20 mouse cellular contexts compared by ENCODE assay signal in the genomic region with DNA sequence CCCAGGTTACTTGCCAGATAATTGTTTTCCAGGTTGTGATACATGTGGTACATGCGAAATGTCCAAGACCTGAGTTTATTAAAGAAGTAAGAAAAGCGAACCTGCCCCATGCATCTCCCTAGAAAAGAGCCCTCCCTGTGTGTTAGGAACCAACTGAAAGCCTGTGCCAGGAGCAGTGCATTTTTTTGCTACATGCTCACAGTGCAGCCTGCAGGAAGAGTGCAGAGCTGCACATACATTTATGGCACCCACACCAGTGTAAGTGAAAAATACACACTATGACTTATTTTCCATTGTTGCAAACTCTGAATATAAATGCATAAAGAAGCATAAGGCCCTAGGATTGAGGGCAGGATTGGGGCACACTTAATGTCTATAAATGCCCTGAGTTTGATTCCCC.
DNase-seq lines count a peak whose midpoint lies in the region; ATAC-seq and TF ChIP-seq lines count a peak whose summit lies in the region.
"Had no signal": no experiment of that assay in that cellular context is flagged by ENCODE, and none has a peak within 500 bp of the region (broad histone marks: within the 10 kb centered on the region; RNA-seq: fewer than 3 reads in every experiment).

No protein-coding gene starts in this region.

- no peak overlapping the region for H3K4me2 ChIP-seq in forebrain, postnatal 0 days (ENCODE audit: low read depth)
- H3K4me2 ChIP-seq in forebrain, embryonic 16.5 days (ENCODE audit: low read length) = no peak overlapping the region
- no peak overlapping the region for H3K4me2 ChIP-seq in midbrain, embryonic 14.5 days (ENCODE audit: low read length)
- no peak overlapping the region for H3K4me2 ChIP-seq in midbrain, embryonic 15.5 days
- H3K4me2 ChIP-seq: embryonic facial prominence, embryonic 13.5 days; forebrain, embryonic 15.5 days; midbrain, embryonic 13.5 days; neural tube, embryonic 15.5 days had no signal

- H3K4me3 ChIP-seq in forebrain, postnatal 0 days (ENCODE audit: low read depth, low read length) = no peak overlapping the region
- no peak overlapping the region for H3K4me3 ChIP-seq in forebrain, embryonic 16.5 days (replicated peaks; ENCODE audit: low read length)
- no peak overlapping the region for H3K4me3 ChIP-seq in kidney, adult 2 months (ENCODE audit: insufficient read depth, low read depth, low read length)
- no peak overlapping the region for H3K4me3 ChIP-seq in midbrain, embryonic 14.5 days (replicated peaks; ENCODE audit: low read depth, low read length)
- no peak overlapping the region for H3K4me3 ChIP-seq in midbrain, embryonic 15.5 days
- H3K4me3 ChIP-seq: embryonic facial prominence, embryonic 13.5 days; forebrain, embryonic 15.5 days; hindbrain, embryonic 10.5 days; limb, embryonic 10.5 days; midbrain, embryonic 13.5 days; neural tube, embryonic 15.5 days had no signal

- no peaks in the 10 kb centered on the region for H3K4me1 ChIP-seq in forebrain, postnatal 0 days (ENCODE audit: insufficient read depth)
- H3K4me1 ChIP-seq in forebrain, embryonic 16.5 days (replicated peaks; ENCODE audit: control insufficient read depth, insufficient read depth, low read length) = peaks cover 12% of the 10 kb centered on the region
- no peaks in the 10 kb centered on the region for H3K4me1 ChIP-seq in kidney, adult 2 months (ENCODE audit: control insufficient read depth, insufficient read depth, low read length)
- H3K4me1 ChIP-seq in midbrain, embryonic 14.5 days (ENCODE audit: control insufficient read depth, insufficient read depth, low read length) = peaks cover 3% of the 10 kb centered on the region; the same call in 1 of the 2 replicates
- H3K4me1 ChIP-seq in midbrain, embryonic 15.5 days = peaks cover 6% of the 10 kb centered on the region; the same call in 1 of the 2 replicates
- H3K4me1 ChIP-seq: embryonic facial prominence, embryonic 13.5 days had no signal

- H3K36me3 ChIP-seq in forebrain, postnatal 0 days (ENCODE audit: insufficient read depth) = no peaks in the 10 kb centered on the region
- H3K36me3 ChIP-seq in forebrain, embryonic 16.5 days (ENCODE audit: control insufficient read depth, insufficient read depth) = no peaks in the 10 kb centered on the region
- no peaks in the 10 kb centered on the region for H3K36me3 ChIP-seq in kidney, adult 2 months (ENCODE audit: control insufficient read depth, insufficient read depth, low read length)
- H3K36me3 ChIP-seq in midbrain, embryonic 14.5 days (ENCODE audit: control insufficient read depth, insufficient read depth, low read length) = no peaks in the 10 kb centered on the region
- no peaks in the 10 kb centered on the region for H3K36me3 ChIP-seq in midbrain, embryonic 15.5 days (replicated peaks)
- H3K36me3 ChIP-seq: forebrain, embryonic 15.5 days; midbrain, embryonic 13.5 days had no signal

- peak; percentile 42 for DNase-seq in forebrain, postnatal 0 days
- DNase-seq in kidney, adult 2 months = no peak
- DNase-seq in kidney, adult 11 months = no peak
- peak; percentile 48 for DNase-seq in midbrain, embryonic 14.5 days
- no peak for DNase-seq in adrenal gland, postnatal 36 days
- no peak for DNase-seq in right cerebral cortex, postnatal 10 days (ENCODE audit: low spot score in 2 of 2)
- DNase-seq: adrenal gland, postnatal 25 days; cerebellum, adult 9-10 months; kidney, postnatal 10 days; lung, adult 2 months; right cerebral cortex, postnatal 25 days; thymus, adult 2 months had no signal

- no peak overlapping the region for H3K27ac ChIP-seq in forebrain, postnatal 0 days (ENCODE audit: low read depth, low read length)
- H3K27ac ChIP-seq in forebrain, embryonic 16.5 days (ENCODE audit: low read length) = no peak overlapping the region
- H3K27ac ChIP-seq in kidney, adult 2 months (ENCODE audit: insufficient read depth, low read depth, low read length) = no peak overlapping the region
- no peak overlapping the region for H3K27ac ChIP-seq in midbrain, embryonic 14.5 days (replicated peaks; ENCODE audit: low read depth, low read length)
- no peak overlapping the region for H3K27ac ChIP-seq in midbrain, embryonic 15.5 days
- H3K27ac ChIP-seq: embryonic facial prominence, embryonic 13.5 days; forebrain, embryonic 15.5 days; hindbrain, embryonic 10.5 days; limb, embryonic 10.5 days; neural tube, embryonic 15.5 days had no signal

- TF ChIP-seq CTCF in forebrain, postnatal 0 days (IDR thresholded peaks at IDR 0.05; ENCODE audit: low read depth) = peak; percentile 71
- TF ChIP-seq CTCF in kidney, adult 2 months (conservative IDR thresholded peaks at IDR 0.05; ENCODE audit: insufficient read depth, insufficient read length, low read depth, low read length) = peak; percentile 26; the same call in 1 of the 2 replicates

- TF ChIP-seq POLR2A in kidney, adult 2 months (IDR thresholded peaks at IDR 0.05; ENCODE audit: low read depth, low read length) = no peak

- H3K27me3 ChIP-seq in forebrain, postnatal 0 days (ENCODE audit: insufficient read depth, low read length) = no peaks in the 10 kb centered on the region
- H3K27me3 ChIP-seq in forebrain, embryonic 16.5 days (replicated peaks; ENCODE audit: control insufficient read depth, insufficient read depth, low read length) = no peaks in the 10 kb centered on the region
- no peaks in the 10 kb centered on the region for H3K27me3 ChIP-seq in kidney, adult 2 months (replicated peaks; ENCODE audit: control insufficient read depth, insufficient read depth, low read length)
- H3K27me3 ChIP-seq in midbrain, embryonic 14.5 days (ENCODE audit: control insufficient read depth, insufficient read depth, low read length) = no peaks in the 10 kb centered on the region
- H3K27me3 ChIP-seq in midbrain, embryonic 15.5 days (replicated peaks) = no peaks in the 10 kb centered on the region
- H3K27me3 ChIP-seq: embryonic facial prominence, embryonic 13.5 days; forebrain, embryonic 15.5 days; midbrain, embryonic 13.5 days; neural tube, embryonic 15.5 days had no signal

- ATAC-seq in forebrain, postnatal 0 days = no peak
- ATAC-seq in forebrain, embryonic 16.5 days = no peak
- no peak for ATAC-seq in midbrain, embryonic 14.5 days (ENCODE audit: low FRiP score, low TSS enrichment)
- no peak for ATAC-seq in midbrain, embryonic 15.5 days (replicated peaks)
- ATAC-seq: forebrain, embryonic 15.5 days; midbrain, embryonic 13.5 days had no signal

- H3K9me3 ChIP-seq in forebrain, postnatal 0 days (ENCODE audit: low read length) = 0 out of 2 replicates have a peak, but pooled peaks cover 3% of the 10 kb centered on the region
- no peaks in the 10 kb centered on the region; the same call in 1 of the 2 replicates for H3K9me3 ChIP-seq in forebrain, embryonic 16.5 days (ENCODE audit: control insufficient read depth, low read length)
- no peaks in the 10 kb centered on the region for H3K9me3 ChIP-seq in midbrain, embryonic 14.5 days (ENCODE audit: control insufficient read depth, low read length)
- no peaks in the 10 kb centered on the region for H3K9me3 ChIP-seq in midbrain, embryonic 15.5 days
- H3K9me3 ChIP-seq: forebrain, embryonic 15.5 days; limb, embryonic 10.5 days; neural tube, embryonic 15.5 days had no signal

- H3K9ac ChIP-seq in forebrain, postnatal 0 days = no peak overlapping the region
- no peak overlapping the region for H3K9ac ChIP-seq in forebrain, embryonic 16.5 days (replicated peaks; ENCODE audit: low read depth, low read length)
- H3K9ac ChIP-seq in midbrain, embryonic 14.5 days (replicated peaks; ENCODE audit: low read length) = no peak overlapping the region
- no peak overlapping the region for H3K9ac ChIP-seq in midbrain, embryonic 15.5 days
- H3K9ac ChIP-seq: embryonic facial prominence, embryonic 13.5 days; forebrain, embryonic 15.5 days; midbrain, embryonic 13.5 days; neural tube, embryonic 15.5 days had no signal

- WGBS in forebrain, postnatal 0 days = 91% methylated on average over 2 of the region's 2 CpGs
- 88% methylated on average over 2 of the region's 2 CpGs for WGBS in forebrain, embryonic 16.5 days
- WGBS in kidney, adult 2 months = 95% methylated on average over 2 of the region's 2 CpGs
- WGBS in midbrain, embryonic 14.5 days = 94% methylated on average over 2 of the region's 2 CpGs
- WGBS in midbrain, embryonic 15.5 days = 89% methylated on average over 2 of the region's 2 CpGs

Comparison
In these comparisons a context has a peak if more than half of its experiments do, and no peak if none do; other contexts are left out.
1. DNase-seq: peak in forebrain, postnatal 0 days (single experiment) and midbrain, embryonic 14.5 days (single experiment); none in kidney, adult 2 months (single experiment), kidney, adult 11 months (single experiment), adrenal gland, postnatal 36 days (0 of 2) and right cerebral cortex, postnatal 10 days (0 of 2).